Mouse (Mus musculus): ENCODE results near the gene Auh. TPM values are rescaled to one million over a fixed set of nuclear protein-coding genes. Genes with fewer than 3 reads are reported as not detected.

Auh gene
- polyA plus RNA-seq, 1 experiment from 2014 or later = 26.8 TPM

DNA sequence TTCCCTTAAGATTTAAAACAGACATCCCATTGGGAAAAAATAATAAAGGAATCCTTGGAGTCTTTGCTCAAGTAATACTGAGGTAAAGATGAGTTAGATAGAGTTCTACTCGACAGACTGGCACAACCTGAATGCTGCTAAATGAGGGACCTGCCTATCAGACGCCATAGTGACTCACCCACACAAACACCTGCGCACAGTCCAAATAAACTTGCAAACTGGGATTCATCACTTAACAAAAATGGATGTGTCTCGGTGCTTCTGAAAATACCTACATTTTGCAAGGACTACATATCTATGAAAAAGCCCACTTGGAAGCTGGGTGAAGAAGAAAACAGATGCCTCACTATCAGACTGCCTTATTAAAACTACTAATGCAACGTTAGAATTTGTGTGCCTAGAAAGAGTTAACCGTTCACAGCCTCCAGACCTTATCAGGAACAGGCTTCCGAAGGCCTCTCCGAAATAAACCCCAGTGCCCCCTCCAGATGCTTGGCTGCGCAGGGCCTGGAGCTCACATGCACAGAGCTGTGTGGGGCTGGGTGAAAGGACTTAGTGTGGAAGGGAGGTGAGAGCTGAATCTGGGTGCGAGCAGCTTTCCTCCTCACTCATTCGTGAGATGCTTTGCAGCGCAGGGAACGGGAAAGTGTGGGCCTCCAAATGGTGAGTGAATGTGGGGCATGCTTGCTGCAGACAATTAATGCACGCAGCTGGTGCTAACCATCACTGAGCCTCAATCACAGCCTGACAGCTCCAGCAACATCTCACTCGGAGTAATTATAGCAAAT is 63.3 kb downstream of the Auh start:
- Histone ChIP-seq H3K9me3 (no peaks in the 10 kb centered on the region), H3K27me3 (ENCODE audit: poor library complexity, severe bottlenecking) (no peaks in the 10 kb centered on the region), H3K36me3 (replicated peaks) (no peaks in the 10 kb centered on the region), H3K4me1 (peaks cover 13% of the 10 kb centered on the region), H3K4me3 (no peak overlapping the region), H3K27ac (no peak overlapping the region)
- WGBS = 77% methylated on average over 15 of the region's 15 CpGs
- DNase-seq (ENCODE audit: extremely low spot score, low spot score) = no peak

DNA sequence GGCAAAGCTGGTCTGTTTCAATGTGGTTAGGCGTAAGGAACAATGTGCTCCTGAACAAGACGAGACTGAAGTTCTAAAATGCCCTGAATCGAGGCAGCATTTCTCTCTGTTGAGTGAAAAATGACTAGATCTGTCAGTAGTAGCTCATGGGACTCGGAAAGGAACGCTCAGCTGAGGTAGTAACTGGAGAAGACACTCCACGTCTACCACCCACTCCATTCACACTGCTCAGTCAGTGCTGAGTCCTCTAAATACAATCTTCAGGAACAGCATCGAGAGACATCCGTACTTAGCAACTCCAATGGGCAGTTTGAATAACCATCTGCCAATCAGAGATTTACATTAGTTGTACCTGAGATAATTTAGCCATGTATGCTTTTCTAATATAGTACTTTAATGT is 66.0 kb downstream of the Auh start:
- H3K27ac ChIP-seq = no peak overlapping the region
- 92% methylated on average over 8 of the region's 8 CpGs for whole genome bisulfite sequencing
- H3K4me1 ChIP-seq = peaks cover 18% of the 10 kb centered on the region
- no peaks in the 10 kb centered on the region for H3K36me3 ChIP-seq (replicated peaks)
- no peaks in the 10 kb centered on the region for H3K27me3 ChIP-seq (ENCODE audit: poor library complexity, severe bottlenecking)
- DNase-seq (ENCODE audit: extremely low spot score, low spot score) = no peak
- H3K9me3 ChIP-seq = no peaks in the 10 kb centered on the region
- no peak overlapping the region for H3K4me3 ChIP-seq

DNA sequence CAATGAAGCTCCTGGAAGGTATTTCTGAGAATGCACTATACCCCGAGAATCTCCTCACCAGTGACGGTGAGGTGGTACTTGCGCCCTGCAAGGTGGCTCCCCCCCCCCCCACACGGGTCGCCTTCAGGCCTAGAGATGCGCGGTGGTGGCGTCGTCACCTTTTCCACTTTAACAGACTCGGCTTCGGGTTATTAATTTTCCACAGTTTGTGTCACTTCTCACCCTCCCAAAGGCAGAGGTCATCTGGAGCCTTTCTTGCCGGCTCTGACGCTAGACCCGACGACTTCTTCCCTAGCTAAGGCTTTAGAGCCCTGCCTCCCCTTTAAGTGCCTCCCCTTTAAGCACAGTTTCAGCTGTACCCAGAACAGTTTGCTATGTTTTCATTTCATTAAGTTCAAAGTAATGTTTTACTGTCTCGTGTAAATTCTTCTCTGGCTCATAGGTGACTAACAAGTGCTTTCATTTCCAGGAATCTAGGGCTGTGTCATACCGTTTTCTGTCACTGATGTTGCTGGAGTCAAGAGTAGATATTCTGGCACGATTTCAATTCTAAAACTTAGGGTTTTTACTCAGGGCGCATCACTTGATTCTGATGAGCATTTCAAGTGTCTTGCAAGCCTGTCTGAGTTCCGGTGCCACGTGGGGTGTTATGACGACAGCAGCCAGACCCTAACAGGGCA is 69.3 kb downstream of the Auh start:
- WGBS = 89% methylated on average over 22 of the region's 22 CpGs
- H3K27ac ChIP-seq = no peak overlapping the region
- no peaks in the 10 kb centered on the region for H3K9me3 ChIP-seq
- no peaks in the 10 kb centered on the region for H3K36me3 ChIP-seq (replicated peaks)
- 0 out of 2 replicates have a peak, but pooled peaks cover 5% of the 10 kb centered on the region for H3K4me1 ChIP-seq
- DNase-seq (ENCODE audit: extremely low spot score, low spot score) = no peak
- H3K4me3 ChIP-seq = no peak overlapping the region
- H3K27me3 ChIP-seq (ENCODE audit: poor library complexity, severe bottlenecking) = no peaks in the 10 kb centered on the region

DNA sequence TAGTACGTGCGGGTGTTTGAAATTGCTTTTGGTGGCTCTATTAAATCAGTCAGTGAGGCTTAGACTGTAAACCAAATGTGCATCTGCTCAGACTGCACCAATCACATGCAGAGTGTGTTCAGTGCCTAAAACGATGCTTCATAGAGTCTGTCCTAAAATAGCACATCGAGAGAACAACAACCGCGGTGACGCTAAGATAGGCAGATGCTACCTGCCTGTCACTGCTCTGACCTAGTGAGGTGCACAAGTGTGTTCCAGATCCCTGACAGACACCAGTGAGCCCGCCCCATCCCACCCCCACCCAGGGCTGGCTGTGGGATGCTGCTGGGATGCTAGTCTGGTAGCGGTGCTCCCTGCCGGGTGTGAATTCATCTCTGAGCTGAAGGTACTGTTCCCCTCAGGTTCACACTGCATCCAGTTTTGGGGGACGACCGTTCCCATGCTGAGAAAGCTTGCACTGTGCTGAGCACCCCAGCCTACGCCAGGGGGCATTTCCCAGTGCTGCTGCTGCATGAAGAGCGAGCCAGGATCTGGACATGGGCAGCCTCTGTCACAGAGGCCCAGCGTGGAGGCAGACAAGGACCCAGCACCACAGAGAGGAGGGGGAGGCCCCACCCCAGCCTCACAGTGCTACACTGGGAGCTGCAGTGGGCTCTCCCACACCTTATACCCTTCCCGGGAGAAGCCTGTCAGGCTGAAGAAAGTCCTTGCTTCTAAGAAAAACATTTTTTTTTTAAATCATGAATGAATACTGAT is 70.2 kb downstream of the Auh start:
- Histone ChIP-seq H3K9me3 (no peaks in the 10 kb centered on the region), H3K4me1 (peaks cover 6% of the 10 kb centered on the region), H3K36me3 (replicated peaks) (no peaks in the 10 kb centered on the region), H3K27me3 (ENCODE audit: poor library complexity, severe bottlenecking) (no peaks in the 10 kb centered on the region), H3K4me3 (no peak overlapping the region), H3K27ac (peak overlapping the region; percentile 36; the same call in 1 of the 2 replicates)
- 83% methylated on average over 16 of the region's 16 CpGs for WGBS
- no peak for DNase-seq (ENCODE audit: extremely low spot score, low spot score)

DNA sequence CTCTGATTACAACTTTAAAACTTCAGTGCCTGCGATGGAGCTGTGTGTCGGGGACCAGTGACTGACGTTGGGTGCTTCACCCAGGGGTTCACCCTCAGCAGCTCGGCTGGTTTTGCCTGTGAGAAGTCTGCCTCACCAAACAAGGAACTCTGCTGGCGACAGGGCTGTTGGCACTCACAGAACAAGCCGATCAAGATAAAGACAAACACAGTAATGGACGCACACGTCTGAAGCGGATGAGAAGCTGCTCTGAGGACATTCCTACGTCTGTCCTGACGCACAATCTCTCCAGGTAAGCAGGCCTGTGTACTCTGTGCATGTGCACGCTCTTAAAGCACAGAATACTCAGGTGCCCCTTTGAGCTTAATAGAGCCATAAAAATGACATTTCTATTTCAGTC is 71.1 kb downstream of the Auh start:
- Histone ChIP-seq H3K4me1 (peaks cover 15% of the 10 kb centered on the region), H3K9me3 (no peaks in the 10 kb centered on the region), H3K27me3 (ENCODE audit: poor library complexity, severe bottlenecking) (no peaks in the 10 kb centered on the region), H3K36me3 (replicated peaks) (no peaks in the 10 kb centered on the region), H3K4me3 (no peak overlapping the region), H3K27ac (no peak overlapping the region)
- WGBS = 90% methylated on average over 12 of the region's 12 CpGs
- DNase-seq (ENCODE audit: extremely low spot score, low spot score) = no peak

DNA sequence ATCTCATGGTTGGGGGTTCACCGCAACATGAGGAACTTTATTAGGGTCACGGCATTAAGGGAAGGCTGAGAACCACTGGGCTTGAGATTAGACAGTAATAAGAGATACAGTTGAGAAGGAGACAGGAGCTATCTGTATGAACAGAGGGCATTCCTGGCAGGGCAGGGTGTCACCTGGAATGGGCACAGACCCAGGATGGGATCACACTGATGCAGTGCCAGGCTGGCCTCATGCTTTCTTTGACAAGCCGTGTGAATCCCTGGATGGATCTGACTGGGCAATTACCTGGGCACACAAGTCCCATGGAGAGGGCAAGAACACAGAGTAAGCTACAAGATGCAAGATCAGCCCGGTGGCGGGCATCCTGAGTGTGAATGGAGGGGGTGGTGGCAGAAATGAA is 71.7 kb downstream of the Auh start:
- Histone ChIP-seq H3K36me3 (replicated peaks) (no peaks in the 10 kb centered on the region), H3K27me3 (ENCODE audit: poor library complexity, severe bottlenecking) (no peaks in the 10 kb centered on the region), H3K9me3 (no peaks in the 10 kb centered on the region), H3K4me3 (no peak overlapping the region), H3K4me1 (peaks cover 17% of the 10 kb centered on the region), H3K27ac (no peak overlapping the region)
- 91% methylated on average over 5 of the region's 5 CpGs for WGBS
- no peak for DNase-seq (ENCODE audit: extremely low spot score, low spot score)

DNA sequence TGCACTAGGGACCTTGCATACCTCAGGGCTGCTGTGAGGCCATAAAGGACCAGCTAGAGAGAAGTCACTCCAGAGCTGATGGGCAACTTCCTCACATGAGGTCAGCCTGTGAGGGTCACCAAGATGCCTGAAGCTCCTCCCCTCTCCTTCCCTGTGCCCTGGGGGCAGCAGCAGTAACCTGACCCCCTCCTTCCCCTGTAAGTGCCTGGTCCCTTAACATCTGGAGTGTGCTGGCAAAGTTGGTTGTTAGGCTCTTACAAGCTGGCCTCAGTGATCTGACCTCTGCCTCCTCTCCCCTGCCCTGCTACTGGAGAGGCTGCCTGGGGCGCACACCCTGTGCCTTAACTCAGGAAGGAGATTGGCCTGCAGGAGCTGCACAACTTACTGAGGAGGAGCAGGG is 75.9 kb downstream of the Auh start:
- no peak for DNase-seq (ENCODE audit: extremely low spot score, low spot score)
- H3K4me3 ChIP-seq = no peak overlapping the region
- no peaks in the 10 kb centered on the region for H3K27me3 ChIP-seq (ENCODE audit: poor library complexity, severe bottlenecking)
- H3K9me3 ChIP-seq = no peaks in the 10 kb centered on the region
- 50% methylated on average over 1 of the region's 1 CpGs for WGBS
- H3K36me3 ChIP-seq (replicated peaks) = no peaks in the 10 kb centered on the region
- no peak overlapping the region; the same call in 1 of the 2 replicates for H3K27ac ChIP-seq
- H3K4me1 ChIP-seq = peaks cover 20% of the 10 kb centered on the region

DNA sequence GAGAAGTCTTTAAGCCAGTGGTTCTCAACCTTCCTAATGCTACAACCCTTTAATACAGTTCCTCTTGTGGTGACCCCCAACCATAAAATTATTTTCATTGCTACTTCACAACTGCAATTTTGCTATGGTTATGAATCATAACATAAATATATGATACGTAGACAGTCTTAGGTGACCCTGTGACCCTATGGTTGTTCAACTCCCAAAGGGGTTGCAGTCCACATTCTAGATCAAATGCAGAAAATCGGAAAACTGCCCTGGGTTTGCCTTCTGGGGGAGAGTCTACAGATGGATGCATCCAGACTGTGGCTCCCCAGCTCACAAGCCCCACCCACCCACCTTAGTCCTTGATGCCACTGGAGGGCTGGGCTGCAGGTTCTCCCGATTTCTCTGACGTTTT is 77.6 kb downstream of the Auh start:
- H3K4me3 ChIP-seq = no peak overlapping the region
- H3K4me1 ChIP-seq = peaks cover 27% of the 10 kb centered on the region
- no peaks in the 10 kb centered on the region for H3K36me3 ChIP-seq (replicated peaks)
- no peaks in the 10 kb centered on the region for H3K9me3 ChIP-seq
- H3K27me3 ChIP-seq (ENCODE audit: poor library complexity, severe bottlenecking) = no peaks in the 10 kb centered on the region
- DNase-seq (ENCODE audit: extremely low spot score, low spot score) = no peak
- H3K27ac ChIP-seq = no peak overlapping the region
- 90% methylated on average over 4 of the region's 4 CpGs for WGBS

DNA sequence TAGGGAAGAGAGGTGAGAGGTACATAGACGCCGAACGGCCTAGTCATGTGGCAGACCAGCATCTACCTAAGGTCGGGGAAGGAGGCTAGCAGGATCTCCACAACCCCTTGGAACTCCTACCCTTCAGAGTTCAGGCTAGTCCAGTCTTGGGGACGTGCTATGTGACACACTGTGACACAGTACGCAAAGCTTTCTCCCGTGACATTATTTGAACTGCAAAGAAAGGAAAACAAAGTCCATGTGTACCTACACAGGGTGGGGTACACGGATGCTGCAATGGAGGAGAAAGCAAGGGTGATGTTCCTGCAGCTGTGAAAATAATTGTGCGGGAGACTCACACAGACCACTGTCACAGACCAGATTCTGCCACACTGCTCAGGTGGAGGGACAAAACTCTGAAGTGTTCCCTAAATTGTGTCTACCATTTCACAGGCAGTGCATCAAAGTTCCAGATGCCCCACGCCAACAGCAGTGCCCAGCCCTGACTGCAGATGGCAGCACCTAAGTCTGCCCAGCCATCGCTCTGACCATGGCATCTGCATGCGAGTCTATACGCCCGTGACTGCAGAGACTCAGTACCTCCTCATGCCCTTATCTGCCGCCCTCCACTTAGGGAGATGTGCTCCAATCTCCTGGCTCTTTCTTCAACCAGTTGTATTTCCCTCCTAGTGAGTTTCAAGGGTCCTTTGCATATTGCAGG is 79.3 kb downstream of the Auh start:
- Histone ChIP-seq H3K4me3 (no peak overlapping the region), H3K4me1 (peaks cover 27% of the 10 kb centered on the region), H3K27ac (peak overlapping the region; percentile 60; the same call in 1 of the 2 replicates), H3K27me3 (ENCODE audit: poor library complexity, severe bottlenecking) (no peaks in the 10 kb centered on the region), H3K36me3 (replicated peaks) (no peaks in the 10 kb centered on the region), H3K9me3 (no peaks in the 10 kb centered on the region)
- WGBS = 88% methylated on average over 15 of the region's 15 CpGs
- no peak for DNase-seq (ENCODE audit: extremely low spot score, low spot score)

DNA sequence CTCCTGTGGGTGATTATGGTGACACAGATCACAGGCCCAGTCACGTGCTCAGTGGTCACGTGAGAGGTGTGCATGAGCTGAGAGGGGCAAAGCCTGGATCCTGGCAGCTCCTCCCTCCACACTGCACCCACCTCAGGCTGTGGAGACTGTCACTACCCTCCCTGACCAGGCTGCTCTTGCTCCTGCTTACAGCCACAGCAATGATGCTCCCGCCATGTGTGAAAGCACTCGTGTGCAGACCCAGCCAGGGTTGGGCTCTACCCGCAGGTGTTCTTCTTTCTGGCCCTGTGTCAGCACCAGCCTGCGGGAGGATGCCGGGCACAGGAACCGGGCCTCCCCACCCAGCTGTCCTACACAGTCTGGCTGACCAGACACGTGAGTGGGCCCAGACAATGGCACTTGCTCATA is 80.1 kb downstream of the Auh start:
- Histone ChIP-seq H3K4me3 (no peak overlapping the region), H3K9me3 (no peaks in the 10 kb centered on the region), H3K27ac (peak overlapping the region; percentile 60; the same call in 1 of the 2 replicates), H3K36me3 (replicated peaks) (no peaks in the 10 kb centered on the region), H3K4me1 (peaks cover 27% of the 10 kb centered on the region), H3K27me3 (ENCODE audit: poor library complexity, severe bottlenecking) (no peaks in the 10 kb centered on the region)
- no peak for DNase-seq (ENCODE audit: extremely low spot score, low spot score)
- whole genome bisulfite sequencing = 90% methylated on average over 9 of the region's 9 CpGs

DNA sequence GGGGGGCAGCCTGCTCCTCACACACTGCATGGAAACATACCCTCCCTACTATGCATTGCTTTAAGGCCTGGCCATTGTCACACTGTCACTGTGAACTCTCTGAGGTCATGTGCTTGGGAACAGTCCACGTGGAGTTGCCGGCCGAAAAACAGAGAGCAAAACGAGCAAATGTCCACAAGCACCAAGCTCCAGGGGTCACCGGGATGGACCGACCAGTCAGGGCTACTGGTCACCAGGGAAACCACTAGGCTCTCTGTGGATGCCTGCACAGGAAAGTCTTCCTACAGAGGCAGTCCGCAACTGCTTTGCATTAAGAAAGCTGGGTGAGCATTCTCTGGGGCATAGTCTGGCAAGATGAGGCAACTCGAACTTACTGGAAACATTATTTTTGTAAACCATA is 82.0 kb downstream of the Auh start:
- 76% methylated on average over 8 of the region's 8 CpGs for WGBS
- Histone ChIP-seq H3K27me3 (ENCODE audit: poor library complexity, severe bottlenecking) (no peaks in the 10 kb centered on the region), H3K9me3 (no peaks in the 10 kb centered on the region), H3K27ac (no peak overlapping the region), H3K4me1 (peaks cover 15% of the 10 kb centered on the region), H3K36me3 (replicated peaks) (no peaks in the 10 kb centered on the region), H3K4me3 (no peak overlapping the region)
- DNase-seq (ENCODE audit: extremely low spot score, low spot score) = no peak

DNA sequence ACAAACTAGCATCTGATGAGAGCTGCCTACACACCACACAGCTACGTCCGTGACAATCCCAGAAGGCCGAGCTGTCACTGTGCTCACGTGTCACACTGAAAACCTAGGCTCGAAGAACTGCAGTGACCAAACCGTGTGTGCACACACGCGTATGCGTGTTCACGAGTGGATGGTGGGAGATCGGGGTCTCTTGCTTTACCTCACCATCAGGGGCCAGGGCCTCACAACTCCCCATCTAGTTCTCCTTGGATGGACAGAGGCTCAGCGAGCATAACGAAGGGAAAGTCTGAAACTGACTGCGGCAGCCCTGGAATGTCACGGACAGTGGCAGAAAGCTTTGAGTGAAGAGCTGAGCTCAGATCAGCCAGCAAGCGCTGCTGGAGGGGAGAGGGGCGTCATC is 82.4 kb downstream of the Auh start:
- Histone ChIP-seq H3K27ac (0 out of 2 replicates have a peak overlapping the region, but pooled peaks have one; percentile 8), H3K27me3 (ENCODE audit: poor library complexity, severe bottlenecking) (no peaks in the 10 kb centered on the region), H3K36me3 (replicated peaks) (no peaks in the 10 kb centered on the region), H3K9me3 (no peaks in the 10 kb centered on the region), H3K4me3 (no peak overlapping the region), H3K4me1 (peaks cover 15% of the 10 kb centered on the region)
- no peak for DNase-seq (ENCODE audit: extremely low spot score, low spot score)
- WGBS = 91% methylated on average over 17 of the region's 17 CpGs

Measured in forebrain, embryonic 10.5 days (tissue).